17 mouse cellular contexts compared by ENCODE assay signal in the genomic region with DNA sequence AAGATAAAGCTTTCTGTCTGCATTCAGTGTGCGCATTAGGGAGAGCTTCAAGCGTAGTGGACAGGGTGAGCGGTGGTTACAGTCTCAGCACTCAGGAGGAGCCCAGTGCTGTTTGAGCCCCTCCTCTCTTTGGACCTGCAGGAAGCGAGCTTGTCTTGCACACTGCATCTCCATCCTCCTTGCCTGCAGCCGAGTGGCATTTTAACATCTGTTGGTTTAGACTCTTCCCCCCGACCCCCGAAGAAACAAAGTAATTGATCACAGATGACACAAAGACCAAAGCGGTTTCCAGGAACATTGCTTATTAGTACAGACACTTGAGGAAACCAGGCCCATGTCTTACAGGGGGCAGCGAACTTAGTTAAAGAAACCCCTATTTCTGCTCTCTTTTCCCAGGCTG.
A peak's percentile ranks its signal among the peaks of the same experiment; 100 is the strongest.
DNase-seq lines count a peak whose midpoint lies in the region; ATAC-seq and TF ChIP-seq lines count a peak whose summit lies in the region.
"Had no signal": no experiment of that assay in that cellular context is flagged by ENCODE, and none has a peak within 500 bp of the region (broad histone marks: within the 10 kb centered on the region; RNA-seq: fewer than 3 reads in every experiment).

No protein-coding gene starts in this region.

- no peak overlapping the region for H3K4me2 ChIP-seq in heart, postnatal 0 days (ENCODE audit: low read depth, low read length)
- no peak overlapping the region for H3K4me2 ChIP-seq in embryonic facial prominence, embryonic 11.5 days (ENCODE audit: low read depth, low read length)
- H3K4me2 ChIP-seq in limb, embryonic 13.5 days (replicated peaks), result peak overlapping the region; percentile 14; the same call in 1 of the 2 replicates
- H3K4me2 ChIP-seq in liver, postnatal 0 days (ENCODE audit: low read depth, low read length), result no peak overlapping the region
- H3K4me2 ChIP-seq: lung, embryonic 14.5 days; stomach, embryonic 15.5 days had no signal

- no peak for DNase-seq in heart, postnatal 0 days (ENCODE audit: low spot score)
- DNase-seq in heart, adult 8-10 months (ENCODE audit: low spot score), result no peak
- DNase-seq in embryonic facial prominence, embryonic 11.5 days (ENCODE audit: low spot score), result peak; percentile 85
- DNase-seq in liver, result no peak
- no peak for DNase-seq in liver, postnatal 0 days
- DNase-seq in ovary, postnatal 36 days (ENCODE audit: low spot score), result no peak
- DNase-seq: adrenal gland, postnatal 25 days; gastrocnemius, postnatal 36 days; heart, postnatal 36 days; kidney, adult 8-10 months; lung, embryonic 14.5 days; right cerebral cortex, postnatal 4 days; thymus, postnatal 36 days had no signal

- TF ChIP-seq EP300 in heart, postnatal 0 days (IDR thresholded peaks at IDR 0.05; ENCODE audit: low read depth), result no peak
- no peak for TF ChIP-seq EP300 in liver, postnatal 0 days (IDR thresholded peaks at IDR 0.05; ENCODE audit: low read depth)

- H3K27ac ChIP-seq in heart, postnatal 0 days (ENCODE audit: low read depth), result peak overlapping the region; percentile 30; the same call in 1 of the 2 replicates
- peak overlapping the region; percentile 35 for H3K27ac ChIP-seq in brown adipose tissue, adult 24 weeks (replicated peaks; ENCODE audit: low read depth, low read length)
- H3K27ac ChIP-seq in embryonic facial prominence, embryonic 11.5 days (replicated peaks; ENCODE audit: low read depth, low read length), result no peak overlapping the region
- no peak overlapping the region; the same call in 1 of the 2 replicates for H3K27ac ChIP-seq in limb, embryonic 13.5 days
- no peak overlapping the region for H3K27ac ChIP-seq in liver, postnatal 0 days (ENCODE audit: low read depth)
- H3K27ac ChIP-seq: stomach, embryonic 15.5 days had no signal

- H3K27me3 ChIP-seq in heart, postnatal 0 days (ENCODE audit: control insufficient read depth, insufficient read depth, low read length), result no peaks in the 10 kb centered on the region
- H3K27me3 ChIP-seq in embryonic facial prominence, embryonic 11.5 days (ENCODE audit: control insufficient read depth, insufficient read depth, low read length), result no peaks in the 10 kb centered on the region
- no peaks in the 10 kb centered on the region for H3K27me3 ChIP-seq in limb, embryonic 13.5 days
- no peaks in the 10 kb centered on the region for H3K27me3 ChIP-seq in liver, postnatal 0 days (ENCODE audit: insufficient read depth, low read length)
- H3K27me3 ChIP-seq: stomach, embryonic 15.5 days had no signal

- no peaks in the 10 kb centered on the region for H3K9me3 ChIP-seq in heart, postnatal 0 days (replicated peaks; ENCODE audit: control insufficient read depth, low read length)
- no peaks in the 10 kb centered on the region for H3K9me3 ChIP-seq in embryonic facial prominence, embryonic 11.5 days (replicated peaks; ENCODE audit: control insufficient read depth, low read length)
- no peaks in the 10 kb centered on the region for H3K9me3 ChIP-seq in limb, embryonic 13.5 days
- no peaks in the 10 kb centered on the region for H3K9me3 ChIP-seq in liver, postnatal 0 days (ENCODE audit: low read length)
- H3K9me3 ChIP-seq: stomach, embryonic 15.5 days had no signal

- no peaks in the 10 kb centered on the region for H3K36me3 ChIP-seq in heart, postnatal 0 days (replicated peaks; ENCODE audit: control insufficient read depth, insufficient read depth, low read length)
- no peaks in the 10 kb centered on the region for H3K36me3 ChIP-seq in embryonic facial prominence, embryonic 11.5 days (replicated peaks; ENCODE audit: control insufficient read depth, insufficient read depth, low read depth, low read length)
- no peaks in the 10 kb centered on the region for H3K36me3 ChIP-seq in limb, embryonic 13.5 days
- no peaks in the 10 kb centered on the region for H3K36me3 ChIP-seq in liver, postnatal 0 days (replicated peaks; ENCODE audit: insufficient read depth, low read length)
- H3K36me3 ChIP-seq: G1E; stomach, embryonic 15.5 days had no signal

- H3K9ac ChIP-seq in heart, postnatal 0 days (replicated peaks; ENCODE audit: low read depth, low read length), result no peak overlapping the region
- no peak overlapping the region for H3K9ac ChIP-seq in embryonic facial prominence, embryonic 11.5 days (replicated peaks; ENCODE audit: low read length)
- no peak overlapping the region for H3K9ac ChIP-seq in limb, embryonic 13.5 days
- H3K9ac ChIP-seq in liver, postnatal 0 days (replicated peaks), result no peak overlapping the region
- H3K9ac ChIP-seq: lung, embryonic 14.5 days; stomach, embryonic 15.5 days had no signal

- no peak for TF ChIP-seq CTCF in heart, postnatal 0 days (IDR thresholded peaks at IDR 0.05; ENCODE audit: low read depth)
- no peak for TF ChIP-seq CTCF in liver, postnatal 0 days (IDR thresholded peaks at IDR 0.05; ENCODE audit: low read depth)

- 68% methylated on average over 9 of the region's 9 CpGs for WGBS in heart, postnatal 0 days
- 17% methylated on average over 9 of the region's 9 CpGs for WGBS in embryonic facial prominence, embryonic 11.5 days
- 8% methylated on average over 9 of the region's 9 CpGs for WGBS in limb, embryonic 13.5 days
- 67% methylated on average over 9 of the region's 9 CpGs for WGBS in liver, postnatal 0 days (ENCODE audit: insufficient replicate concordance)

- H3K4me3 ChIP-seq in heart, postnatal 0 days (ENCODE audit: low read depth, low read length), result no peak overlapping the region
- H3K4me3 ChIP-seq in brown adipose tissue, adult 24 weeks (ENCODE audit: insufficient read depth, low read depth, low read length), result no peak overlapping the region
- H3K4me3 ChIP-seq in embryonic facial prominence, embryonic 11.5 days (ENCODE audit: low read depth, low read length), result no peak overlapping the region
- H3K4me3 ChIP-seq in limb, embryonic 13.5 days, result no peak overlapping the region
- no peak overlapping the region for H3K4me3 ChIP-seq in liver, postnatal 0 days (ENCODE audit: low read depth, low read length)
- H3K4me3 ChIP-seq: stomach, embryonic 15.5 days had no signal

- no peak for ATAC-seq in heart, postnatal 0 days (ENCODE audit: insufficient read depth, low read depth)
- ATAC-seq in embryonic facial prominence, embryonic 11.5 days (replicated peaks; ENCODE audit: insufficient number of reproducible peaks, low FRiP score, low TSS enrichment, low read depth), result peak; percentile 86
- peak; percentile 64; the same call in 1 of the 2 replicates for ATAC-seq in limb, embryonic 13.5 days (ENCODE audit: low FRiP score, low read depth)
- ATAC-seq in liver, postnatal 0 days, result no peak

- H3K4me1 ChIP-seq in heart, postnatal 0 days (ENCODE audit: control insufficient read depth, insufficient read depth), result peaks cover 41% of the 10 kb centered on the region
- H3K4me1 ChIP-seq in brown adipose tissue, adult 24 weeks (ENCODE audit: control insufficient read depth, insufficient read depth, insufficient read length, low read length), result peaks cover 31% of the 10 kb centered on the region
- H3K4me1 ChIP-seq in embryonic facial prominence, embryonic 11.5 days (ENCODE audit: control insufficient read depth, insufficient read depth, low read length), result no peaks in the 10 kb centered on the region
- peaks cover 11% of the 10 kb centered on the region for H3K4me1 ChIP-seq in limb, embryonic 13.5 days
- H3K4me1 ChIP-seq in liver, postnatal 0 days (ENCODE audit: insufficient read depth), result no peaks in the 10 kb centered on the region
- H3K4me1 ChIP-seq: stomach, embryonic 15.5 days had no signal

Comparison
In these comparisons a context has a peak if more than half of its experiments do, and no peak if none do; other contexts are left out.
1. ATAC-seq: peak in embryonic facial prominence, embryonic 11.5 days (single experiment) and limb, embryonic 13.5 days (single experiment); none in heart, postnatal 0 days (single experiment) and liver, postnatal 0 days (single experiment).
2. H3K27ac ChIP-seq: peak in heart, postnatal 0 days (single experiment) and brown adipose tissue, adult 24 weeks (single experiment); none in embryonic facial prominence, embryonic 11.5 days (single experiment), limb, embryonic 13.5 days (single experiment) and liver, postnatal 0 days (single experiment).